Mouse (Mus musculus): ENCODE data around the gene Fam163b. TPM values are rescaled to one million over a fixed set of nuclear protein-coding genes. Genes with fewer than 3 reads are reported as not detected.

Fam163b gene
- total and polyA plus RNA-seq, 3 experiments, result not detected

DNA sequence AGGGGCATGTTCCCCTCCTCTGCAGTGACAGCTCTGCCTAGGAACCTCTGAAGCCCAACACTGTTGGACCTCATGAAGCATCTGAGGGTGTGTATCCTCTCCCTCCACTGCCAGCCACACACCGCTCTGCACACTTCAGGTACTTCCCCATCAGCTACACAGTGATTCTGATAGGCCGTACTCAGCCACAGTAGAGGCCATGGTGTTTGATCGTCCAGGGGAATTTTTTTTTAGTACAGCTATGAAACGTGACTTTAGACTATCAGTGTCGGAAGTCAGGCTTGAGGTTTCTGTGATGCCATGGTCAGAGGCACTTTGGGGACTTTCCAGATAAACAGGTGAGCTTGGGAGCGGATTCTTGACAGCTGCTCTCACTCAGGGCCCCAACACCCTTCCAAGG lies 45.2 kb upstream of the Fam163b start:
- TF ChIP-seq HCFC1 (IDR thresholded peaks at IDR 0.05; ENCODE audit: low read depth, low read length), result no peak
- no peak for TF ChIP-seq SIN3A (IDR thresholded peaks at IDR 0.05; ENCODE audit: low read length)
- TF ChIP-seq CHD2 (IDR thresholded peaks at IDR 0.05; ENCODE audit: low read length), result no peak
- no peak for TF ChIP-seq KAT2A (conservative IDR thresholded peaks at IDR 0.05; ENCODE audit: low read depth, low read length)
- TF ChIP-seq CHD1 (IDR thresholded peaks at IDR 0.05; ENCODE audit: low read depth, low read length), result no peak
- no peak for TF ChIP-seq RAD21 (IDR thresholded peaks at IDR 0.05; ENCODE audit: low read depth, low read length)
- TF ChIP-seq MYB (IDR thresholded peaks at IDR 0.05; ENCODE audit: low read depth, low read length), result no peak
- TF ChIP-seq MAX (IDR thresholded peaks at IDR 0.05; ENCODE audit: low read length), result no peak
- no peak for TF ChIP-seq POLR2AphosphoS5 (IDR thresholded peaks at IDR 0.05; ENCODE audit: borderline replicate concordance, low read depth, low read length)
- TF ChIP-seq USF1 (IDR thresholded peaks at IDR 0.05; ENCODE audit: low read depth, low read length), result no peak
- TF ChIP-seq E2F4 (IDR thresholded peaks at IDR 0.05; ENCODE audit: borderline replicate concordance, low read depth, low read length), result no peak
- no peak for TF ChIP-seq EP300 (IDR thresholded peaks at IDR 0.05; ENCODE audit: low read depth in 1 of 2, low read length in 2 of 2)
- no peak for TF ChIP-seq UBTF (IDR thresholded peaks at IDR 0.05; ENCODE audit: borderline replicate concordance, insufficient read depth, low read depth, low read length)
- TF ChIP-seq ZC3H11A (IDR thresholded peaks at IDR 0.05; ENCODE audit: low read depth, low read length), result no peak
- no peak for TF ChIP-seq MYC (IDR thresholded peaks at IDR 0.05; ENCODE audit: low read depth, low read length)
- no peak for TF ChIP-seq POLR2A (IDR thresholded peaks at IDR 0.05; ENCODE audit: control insufficient read depth in 1 of 2, insufficient read depth in 1 of 2, low read depth in 1 of 2, low read length in 2 of 2, poor library complexity in 1 of 2)
- peaks cover 5 to 18% of the 10 kb centered on the region in 2 experiments for H3K27me3 ChIP-seq (ENCODE audit: control insufficient read depth in 1 of 2, insufficient read depth in 2 of 2, low read length in 2 of 2)
- H3K36me3 ChIP-seq (ENCODE audit: control insufficient read depth in 1 of 2, insufficient read depth in 2 of 2, low read length in 2 of 2), result no peaks in the 10 kb centered on the region
- no peak for DNase-seq (ENCODE audit: low read depth, low spot score)
- no peaks in the 10 kb centered on the region for H3K79me2 ChIP-seq (ENCODE audit: control insufficient read depth, insufficient read depth, low read length, poor library complexity)
- H3K9me3 ChIP-seq (replicated peaks; ENCODE audit: insufficient read depth, low read length), result no peaks in the 10 kb centered on the region
- no peaks in the 10 kb centered on the region for H3K4me1 ChIP-seq (ENCODE audit: control insufficient read depth in 1 of 2, insufficient read depth in 2 of 2, low read length in 2 of 2)
- no peak overlapping the region for H3K4me3 ChIP-seq (ENCODE audit: control insufficient read depth in 1 of 2, insufficient read depth in 1 of 2, low read depth in 2 of 2, low read length in 2 of 2)
- H3K9ac ChIP-seq (ENCODE audit: control insufficient read depth, low read depth, low read length, poor library complexity, severe bottlenecking), result no peak overlapping the region
- H3K27ac ChIP-seq (ENCODE audit: control insufficient read depth, low read depth, low read length), result no peak overlapping the region

DNA sequence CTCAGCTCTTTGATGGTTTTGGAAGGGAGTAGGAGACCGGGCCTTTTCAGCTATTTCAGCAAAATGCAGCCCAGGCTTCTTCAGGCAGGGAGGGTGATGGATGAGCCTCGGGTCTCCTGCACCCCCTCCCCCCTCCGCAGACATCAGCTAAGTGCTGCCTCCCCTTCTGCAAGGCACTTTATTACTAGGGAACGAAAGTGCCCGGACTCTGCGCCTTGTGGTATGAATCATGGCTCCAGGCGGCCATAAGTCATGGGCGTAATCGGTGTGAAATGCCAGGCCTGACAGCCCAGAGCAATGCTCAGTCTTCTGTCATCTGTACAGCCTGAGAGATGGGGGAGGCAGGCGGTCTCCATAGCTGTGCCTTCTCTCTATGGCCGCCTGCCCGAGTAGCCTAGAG lies 41.4 kb upstream of the Fam163b start:
- Histone ChIP-seq H3K79me2 (ENCODE audit: control insufficient read depth, insufficient read depth, low read length, poor library complexity) (no peaks in the 10 kb centered on the region), H3K27me3 (ENCODE audit: control insufficient read depth in 1 of 2, insufficient read depth in 2 of 2, low read length in 2 of 2) (peaks cover 3 to 15% of the 10 kb centered on the region in 2 experiments), H3K27ac (ENCODE audit: control insufficient read depth, low read depth, low read length) (no peak overlapping the region), H3K9ac (ENCODE audit: control insufficient read depth, low read depth, low read length, poor library complexity, severe bottlenecking) (no peak overlapping the region), H3K36me3 (ENCODE audit: control insufficient read depth in 1 of 2, insufficient read depth in 2 of 2, low read length in 2 of 2) (no peaks in the 10 kb centered on the region), H3K4me3 (ENCODE audit: control insufficient read depth in 1 of 2, insufficient read depth in 1 of 2, low read depth in 2 of 2, low read length in 2 of 2) (no peak overlapping the region), H3K9me3 (replicated peaks; ENCODE audit: insufficient read depth, low read length) (no peaks in the 10 kb centered on the region), H3K4me1 (ENCODE audit: control insufficient read depth in 1 of 2, insufficient read depth in 2 of 2, low read length in 2 of 2) (no peaks in the 10 kb centered on the region)
- no peak for TF ChIP-seq GATA1 (IDR thresholded peaks at IDR 0.05; ENCODE audit: low read depth, low read length)
- TF ChIP-seq POLR2AphosphoS2 (IDR thresholded peaks at IDR 0.05; ENCODE audit: low read length), result no peak
- no peak for TF ChIP-seq TBP (IDR thresholded peaks at IDR 0.05; ENCODE audit: low read depth, low read length)
- no peak for TF ChIP-seq MYB (IDR thresholded peaks at IDR 0.05; ENCODE audit: low read depth, low read length)
- no peak for TF ChIP-seq UBTF (IDR thresholded peaks at IDR 0.05; ENCODE audit: borderline replicate concordance, insufficient read depth, low read depth, low read length)
- no peak for TF ChIP-seq USF1 (IDR thresholded peaks at IDR 0.05; ENCODE audit: low read depth, low read length)
- no peak for TF ChIP-seq NRF1 (IDR thresholded peaks at IDR 0.05; ENCODE audit: insufficient read depth, low read depth, low read length, poor library complexity, severe bottlenecking)
- no peak for TF ChIP-seq RAD21 (IDR thresholded peaks at IDR 0.05; ENCODE audit: low read depth, low read length)
- TF ChIP-seq SMC3 (IDR thresholded peaks at IDR 0.05; ENCODE audit: low read depth, low read length), result no peak
- TF ChIP-seq MYC (IDR thresholded peaks at IDR 0.05; ENCODE audit: low read depth, low read length), result no peak
- TF ChIP-seq GABPA (IDR thresholded peaks at IDR 0.05; ENCODE audit: low read depth, low read length), result no peak
- TF ChIP-seq MAFK (IDR thresholded peaks at IDR 0.05; ENCODE audit: borderline replicate concordance, low read depth, low read length), result no peak
- TF ChIP-seq EP300 (IDR thresholded peaks at IDR 0.05; ENCODE audit: low read depth in 1 of 2, low read length in 2 of 2), result no peak
- TF ChIP-seq TCF12 (IDR thresholded peaks at IDR 0.05; ENCODE audit: low read depth, low read length), result no peak
- no peak for TF ChIP-seq ETS1 (IDR thresholded peaks at IDR 0.05; ENCODE audit: low read depth, low read length)
- TF ChIP-seq KAT2A (conservative IDR thresholded peaks at IDR 0.05; ENCODE audit: low read depth, low read length), result no peak
- no peak for TF ChIP-seq ZC3H11A (IDR thresholded peaks at IDR 0.05; ENCODE audit: low read depth, low read length)
- no peak for TF ChIP-seq ZNF384 (IDR thresholded peaks at IDR 0.05; ENCODE audit: low read depth, low read length)
- no peak for TF ChIP-seq ELF1 (IDR thresholded peaks at IDR 0.05; ENCODE audit: low read depth, low read length)
- DNase-seq (ENCODE audit: low read depth, low spot score), result no peak

Data from MEL (cell line).